Mouse (Mus musculus) monocyte, adult 5-6 weeks (primary cell): ENCODE measurements around the gene Zfp607b. TPM values are rescaled to one million over a fixed set of nuclear protein-coding genes. Genes with fewer than 3 reads are reported as not detected.

Source experiments
- ATAC-seq: fragments of 153-309, 156-312 bp; replicated peaks from 2 replicates; pipeline ENCODE4 v1.8.0; 2017; ENCODE audit warnings: mild to moderate bottlenecking; ENCODE audit not compliant: low TSS enrichment, insufficient number of reproducible peaks, severe bottlenecking, poor library complexity, low FRiP score
- total RNA-seq: library from RNA; stranded (forward); fragments of 200-1000, 200-491, 200-594 nt; gene quantifications from 3 replicates; pipeline ENCODE4 v1.2.3, GENCODE M21; 2017

Gene Zfp607b
- total RNA-seq, result 0.58 to 1.4 TPM in 2 of 3 replicates, not detected in the other

DNA sequence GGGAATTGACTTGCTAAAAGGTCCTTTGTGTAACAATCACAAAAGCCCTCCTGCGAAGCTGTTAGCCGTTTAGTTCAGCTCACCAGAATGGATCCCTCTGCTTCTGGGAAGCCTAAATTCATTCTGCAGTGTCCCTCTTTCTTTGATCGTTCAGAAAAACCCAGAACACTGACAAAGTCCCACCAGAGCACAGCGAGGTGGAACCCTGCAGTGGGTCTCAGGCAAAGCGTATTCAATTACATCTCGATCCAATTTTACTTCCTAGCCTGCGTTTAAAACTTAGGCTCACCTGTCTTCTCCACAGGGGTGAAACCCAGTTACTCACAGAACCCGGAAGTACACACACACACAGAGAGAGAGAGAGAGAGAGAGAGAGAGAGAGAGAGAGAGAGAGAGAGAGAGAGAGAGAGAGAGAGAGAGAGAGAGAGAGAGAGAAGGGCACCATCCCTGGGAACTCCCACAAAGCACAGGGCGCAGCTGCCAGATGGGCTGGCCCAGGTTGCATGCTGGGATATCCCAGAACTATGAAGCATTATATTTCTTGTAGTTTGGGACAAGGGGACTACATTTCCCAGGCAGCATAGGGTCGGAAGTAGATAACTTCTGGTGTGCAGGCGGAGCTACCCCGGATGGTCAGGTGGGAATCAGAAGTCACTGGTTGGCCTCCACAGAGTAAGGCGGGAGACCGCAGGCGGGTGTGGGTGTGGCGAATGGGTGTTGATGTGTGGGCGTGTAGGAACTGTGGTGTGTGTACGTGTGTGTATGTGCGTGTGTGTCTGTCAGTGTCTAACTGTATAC is at the start of gene Zfp607b:
TSS of gene Zfp607b (plus strand) at position 526 of the 798 bp plus-strand sequence.
- ATAC-seq, result peak; percentile 97

GRCm38 (mm10) chr7:27644471-27644870 is 44.7 kb upstream of the Zfp607b start:
- no peak for ATAC-seq

GRCm38 (mm10) chr7:27646516-27646915 is 42.6 kb upstream of the Zfp607b start:
- ATAC-seq, result no peak

GRCm38 (mm10) chr7:27647281-27648002 is 41.7 kb upstream of the Zfp607b start:
- no peak for ATAC-seq

DNA sequence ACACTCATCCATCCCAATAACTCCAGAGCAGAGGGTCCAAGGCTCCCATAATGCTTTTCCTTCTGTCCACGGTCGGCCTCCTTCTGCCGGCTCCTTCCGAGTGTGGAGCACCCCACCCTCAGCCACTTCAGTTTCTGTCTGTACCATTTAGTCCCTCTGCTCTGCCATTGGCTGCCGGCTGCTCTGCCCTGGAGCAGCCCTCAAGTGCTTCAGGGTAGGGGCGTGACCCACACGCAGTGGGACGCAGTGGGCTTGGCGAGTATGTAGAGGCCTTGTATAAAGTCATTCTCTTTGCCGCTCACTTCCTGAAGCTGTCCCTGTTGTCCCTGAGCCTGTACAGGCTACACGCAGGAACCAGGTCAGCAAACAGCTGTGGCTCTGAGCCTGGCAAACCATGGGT is 39.4 kb upstream of the Zfp607b start:
- no peak for ATAC-seq

DNA sequence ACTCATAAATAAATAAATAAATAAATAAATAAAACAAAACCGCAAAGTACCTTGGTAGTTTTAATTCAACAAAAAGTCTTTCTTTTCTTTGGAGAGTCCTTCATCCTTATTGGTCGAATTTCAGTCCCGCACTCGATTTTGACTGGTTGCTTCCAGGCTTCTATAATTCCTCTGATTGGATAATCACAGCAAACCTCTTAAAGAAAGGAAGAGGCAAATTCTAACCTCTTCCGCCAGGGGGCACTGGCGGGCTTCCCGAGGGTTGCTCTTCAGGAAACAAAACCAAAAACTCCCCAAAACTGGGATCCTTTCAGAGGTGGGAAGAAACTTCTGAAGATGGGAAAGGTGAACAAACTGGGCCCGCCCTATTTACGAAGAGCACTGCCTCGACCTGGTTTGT is 38.2 kb upstream of the Zfp607b start:
- ATAC-seq, result no peak; the same call in 1 of the 2 replicates

DNA sequence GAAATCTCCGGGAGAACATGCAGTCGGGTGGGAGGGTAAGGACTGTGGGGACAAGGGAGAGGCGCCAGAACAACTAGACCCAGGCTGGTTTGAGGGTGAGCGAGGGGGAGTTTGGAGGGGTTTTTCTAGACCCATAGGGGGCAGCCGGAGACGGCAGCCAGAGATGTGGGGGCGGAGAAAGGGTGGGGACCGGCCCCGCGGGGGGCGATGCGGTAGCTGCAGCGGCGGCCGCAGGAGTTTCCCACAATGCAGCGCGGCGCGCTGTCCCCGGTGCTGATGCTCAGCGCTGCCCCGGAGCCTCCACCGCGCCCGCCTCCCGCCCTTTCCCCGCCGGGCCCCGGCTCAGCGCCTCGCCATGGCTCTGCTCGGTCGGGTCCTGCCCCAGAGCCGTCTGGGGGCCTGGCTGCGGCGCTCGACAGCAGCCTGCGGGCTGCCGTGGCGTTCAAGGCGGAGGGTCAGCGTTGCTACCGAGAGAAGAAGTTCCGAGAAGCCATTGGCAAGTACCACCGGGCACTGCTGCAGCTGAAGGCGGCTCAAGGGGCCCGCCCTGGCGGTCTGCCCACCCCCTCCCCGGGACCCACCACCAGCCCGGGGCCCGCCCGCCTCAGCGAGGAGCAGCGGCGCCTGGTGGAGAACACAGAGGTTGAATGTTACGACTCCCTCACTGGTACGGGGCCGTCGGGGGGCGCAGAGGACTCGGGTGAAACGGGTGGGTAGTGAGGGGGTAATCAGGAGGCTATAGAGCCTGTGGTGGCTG is 35.3 kb upstream of the Zfp607b start, which contains the start of gene Ttc9b:
TSS of gene Ttc9b (plus strand) at position 235 of the 757 bp plus-strand sequence.
- no peak for ATAC-seq

DNA sequence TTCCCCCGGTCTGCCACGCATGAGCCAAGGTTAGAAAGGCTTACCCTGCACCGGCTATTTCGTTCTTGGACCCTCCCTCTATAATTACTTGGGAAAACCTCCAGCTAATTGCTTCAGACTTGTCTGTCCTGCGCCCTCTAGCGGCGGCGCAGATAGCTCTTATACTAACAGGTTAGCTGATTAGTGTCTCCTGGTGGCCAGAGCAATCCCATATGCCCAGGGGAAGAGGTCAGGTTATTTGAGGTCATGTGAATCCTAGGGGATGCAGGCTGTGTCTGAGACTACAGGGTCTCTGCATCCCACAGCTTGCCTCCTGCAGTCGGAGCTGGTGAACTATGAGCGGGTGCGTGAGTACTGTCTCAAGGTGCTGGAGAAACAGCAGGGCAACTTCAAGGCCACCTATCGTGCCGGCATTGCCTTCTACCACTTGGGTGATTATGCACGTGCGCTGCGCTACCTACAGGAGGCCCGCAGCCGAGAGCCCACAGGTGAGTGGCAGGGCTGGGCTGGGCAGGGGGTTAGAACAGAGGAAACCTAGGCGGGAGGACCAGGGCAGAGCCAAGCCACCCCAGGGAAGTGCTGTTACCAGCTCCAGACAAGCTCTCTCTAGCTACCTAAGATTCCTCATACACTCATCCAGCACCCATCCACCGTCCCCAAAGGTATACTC is 34.4 kb upstream of the Zfp607b start:
- no peak for ATAC-seq

GRCm38 (mm10) chr7:27655545-27655944 is 33.6 kb upstream of the Zfp607b start:
- ATAC-seq, result no peak

- ATAC-seq, result no peak
These were observed 32.5 kb upstream of the Zfp607b start for GRCm38 (mm10) chr7:27656600-27656999.

DNA sequence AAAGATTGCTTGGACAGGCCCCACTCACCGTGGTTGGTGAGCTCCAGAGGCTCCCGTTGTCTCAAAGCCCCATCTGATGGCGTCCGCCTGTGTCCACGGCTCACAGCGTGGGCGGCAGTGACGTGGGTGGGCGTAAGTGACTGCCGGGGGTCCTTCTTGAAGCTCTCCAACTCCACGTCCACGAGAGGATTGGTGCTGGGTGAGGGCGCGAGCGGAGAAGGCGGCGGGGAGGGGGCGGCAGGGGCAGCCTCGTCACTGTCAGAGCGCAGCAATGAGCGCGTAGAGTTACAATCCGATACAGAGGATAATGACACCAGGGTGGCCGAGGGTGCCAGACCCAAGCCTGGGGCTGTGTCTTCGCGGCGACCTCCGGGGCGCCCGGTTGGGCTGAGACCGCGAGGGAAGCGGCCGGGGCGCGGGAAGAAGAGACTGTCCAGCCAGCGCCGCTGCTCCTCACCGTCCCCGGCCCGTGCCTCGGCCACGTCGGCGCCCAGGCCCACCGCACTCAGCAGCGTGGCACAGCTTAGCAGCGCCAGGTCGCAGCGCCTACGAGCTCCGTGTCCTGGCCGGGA is 31.2 kb upstream of the Zfp607b start:
- ATAC-seq, result no peak

DNA sequence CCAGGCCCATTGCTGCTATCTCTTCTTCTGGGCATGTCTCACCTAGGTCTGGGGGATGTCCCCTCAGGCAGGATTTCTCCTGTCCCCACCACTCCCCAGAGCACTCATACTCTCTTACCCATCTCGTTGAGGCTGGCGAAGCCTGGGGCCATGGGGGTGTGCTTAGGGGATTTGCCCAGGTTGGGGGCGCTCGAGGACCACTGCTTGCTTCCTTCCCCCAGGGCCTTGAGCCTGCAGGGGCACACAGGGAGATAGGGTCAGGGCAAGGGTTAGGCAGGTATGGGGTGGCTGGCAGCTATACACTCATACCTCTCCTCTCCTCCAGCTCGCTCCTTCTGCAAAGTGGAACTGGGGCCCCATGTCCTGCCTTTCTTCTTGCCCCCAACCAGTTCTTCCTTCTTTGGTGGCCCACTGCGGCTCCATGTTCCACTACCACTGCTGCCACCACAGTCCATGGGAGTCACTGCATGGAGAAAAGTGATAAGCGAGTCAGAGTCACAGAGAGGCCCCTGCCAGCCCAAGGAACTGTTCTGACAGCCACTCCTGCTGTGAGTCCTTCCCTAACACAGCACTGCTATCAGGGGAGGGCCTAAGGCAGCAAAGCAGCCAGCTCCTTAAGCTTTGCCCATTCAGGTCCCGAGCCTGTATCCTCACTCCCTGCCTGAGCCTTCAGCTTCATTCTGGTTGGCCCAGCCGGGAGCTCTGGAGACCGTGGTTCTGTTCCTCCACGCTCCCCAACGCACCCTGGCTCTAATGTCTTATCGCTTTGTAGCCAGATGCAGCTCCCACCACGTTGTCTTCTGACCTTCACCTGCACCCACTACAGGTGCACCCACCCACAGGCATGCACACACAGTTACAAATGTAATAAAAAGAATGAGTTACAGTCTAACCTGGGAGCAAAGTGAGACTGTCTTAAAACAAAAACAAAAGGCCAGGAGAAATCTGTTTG is 30.2 kb upstream of the Zfp607b start:
- ATAC-seq, result no peak

GRCm38 (mm10) chr7:27662038-27662437 is 27.1 kb upstream of the Zfp607b start:
- ATAC-seq, result no peak

- ATAC-seq, result no peak
These were observed 16.0 kb upstream of the Zfp607b start for GRCm38 (mm10) chr7:27673064-27673574.

DNA sequence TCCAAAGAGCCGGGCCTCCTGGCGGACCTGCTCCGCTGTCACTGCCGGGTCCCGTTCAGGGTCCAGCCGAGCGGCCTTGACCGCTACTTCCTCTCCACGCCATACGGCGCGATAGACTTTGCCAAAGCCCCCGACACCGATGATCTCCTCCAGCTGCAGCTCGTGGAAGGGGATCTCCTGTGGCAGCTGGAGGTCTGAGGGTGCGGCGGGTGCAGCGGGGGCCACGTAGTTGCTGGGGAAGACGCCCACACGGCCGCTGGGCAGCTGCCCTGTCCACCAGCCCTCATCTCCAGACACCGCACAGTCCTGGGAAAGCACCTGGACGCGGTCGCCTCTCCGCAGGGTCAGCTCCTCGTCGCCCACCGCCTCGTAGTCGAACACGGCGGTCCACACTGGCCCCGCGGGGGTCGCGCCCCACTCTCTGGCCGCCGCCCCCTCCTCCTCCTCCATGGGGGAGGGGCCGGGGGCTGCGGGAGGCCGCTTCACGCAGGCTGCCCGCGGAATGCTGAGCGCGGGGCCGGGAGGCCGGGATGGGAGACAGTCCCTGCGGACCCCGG is 15.5 kb upstream of the Zfp607b start:
- no peak for ATAC-seq

- ATAC-seq, result no peak
These were observed 15.0 kb upstream of the Zfp607b start for GRCm38 (mm10) chr7:27674195-27674521.
